Mouse (Mus musculus): ENCODE measurements at regions not wholly inside any gene's neighbourhood (a gene's known extent, or its start where the extent isn't known, plus 50 kb on each side); places are given as distances from the start of the nearest gene placed in this dataset.

DNA sequence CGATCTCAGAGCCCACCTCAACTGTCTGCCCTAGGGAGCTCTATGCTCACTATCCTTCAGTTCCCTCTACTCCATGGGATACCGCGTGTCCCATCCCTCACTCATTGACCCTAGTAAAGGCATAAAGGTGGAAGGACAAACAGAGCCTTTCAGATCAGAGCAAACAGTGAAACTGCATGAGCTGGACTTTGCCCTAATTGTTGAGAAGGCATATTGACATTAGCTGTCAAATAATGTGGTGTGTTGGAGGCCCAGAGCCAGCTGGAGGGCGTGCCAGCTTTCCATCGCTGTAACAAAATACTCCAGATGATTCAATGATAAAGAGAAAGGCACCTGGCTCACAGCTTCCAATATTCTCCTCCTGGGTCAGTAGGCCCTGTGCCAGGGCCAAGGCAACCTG is 115.4 kb upstream of the Sh3bp4 start:
- TF ChIP-seq CTCF (conservative IDR thresholded peaks at IDR 0.05; ENCODE audit: low read length): no peak
- TF ChIP-seq POU5F1 (IDR thresholded peaks at IDR 0.05; ENCODE audit: borderline replicate concordance, low read length): no peak
- no peak for TF ChIP-seq NANOG (IDR thresholded peaks at IDR 0.05; ENCODE audit: borderline replicate concordance, low read length)

Data from E14TG2a.4 (cell line).